Mouse (Mus musculus) G1E (cell line): ENCODE measurements at regions not wholly inside any gene's neighbourhood (a gene's known extent, or its start where the extent isn't known, plus 50 kb on each side); places are given as distances from the start of the nearest gene placed in this dataset.

ENCODE experiments used
- ATAC-seq: 2 replicates; pipeline ENCODE4 v1.8.0; 2016; ENCODE audit warnings: mild to moderate bottlenecking; ENCODE audit not compliant: insufficient number of reproducible peaks, poor library complexity, low FRiP score, severe bottlenecking; ENCODE audit errors: extremely low read depth
- DNase-seq: peaks from one replicate; pipeline ENCODE4 v3.0.0; 2012; ENCODE audit warnings: low spot score
- H3K27me3 ChIP-seq: 2 replicates; pipeline ENCODE4 v1.6.1; 2012; ENCODE audit warnings: mild to moderate bottlenecking, low read length, inconsistent platforms; ENCODE audit not compliant: insufficient read depth
- H3K36me3 ChIP-seq: replicated peaks from 2 replicates; pipeline ENCODE3; 2012; ENCODE audit warnings: mild to moderate bottlenecking, inconsistent platforms
- H3K4me1 ChIP-seq: 2 replicates; pipeline ENCODE4 v1.6.1; 2012; ENCODE audit warnings: low read depth, low read length, inconsistent platforms, mixed read lengths; ENCODE audit not compliant: insufficient read depth
- H3K4me3 ChIP-seq: 2 replicates; pipeline ENCODE4 v1.5.1; 2012; ENCODE audit warnings: low read depth, mild to moderate bottlenecking, inconsistent platforms, low read length, moderate library complexity, mixed read lengths
- H3K9me3 ChIP-seq: replicated peaks from 2 replicates; pipeline ENCODE4 v1.6.1; 2012; ENCODE audit warnings: inconsistent platforms
- CTCF ChIP-seq: IDR thresholded peaks from 2 replicates; pipeline ENCODE4 v1.5.1; 2012; ENCODE audit warnings: low read depth, low read length, inconsistent platforms, mixed read lengths
- GATA1 ChIP-seq: IDR thresholded peaks from 2 replicates; pipeline ENCODE4 v1.6.1; 2012; ENCODE audit warnings: borderline replicate concordance, low read length, inconsistent platforms, mixed read lengths
- GATA2 ChIP-seq: IDR thresholded peaks from 2 replicates; pipeline ENCODE4 v1.6.1; 2012; ENCODE audit warnings: low read depth, low read length, inconsistent platforms, borderline replicate concordance
- POLR2AphosphoS5 ChIP-seq: IDR thresholded peaks from 2 replicates; pipeline ENCODE4 v1.6.1; 2012; ENCODE audit warnings: low read depth, low read length, inconsistent platforms; ENCODE audit not compliant: insufficient replicate concordance
- TAL1 ChIP-seq: conservative IDR thresholded peaks from 2 replicates; pipeline ENCODE4 v1.6.1; 2012; ENCODE audit warnings: low read depth, low read length, inconsistent platforms, mixed read lengths

GRCm38 (mm10) chr14:79929451-79929850 is 54.4 kb upstream of the Olfm4 start:
- H3K4me1 ChIP-seq = no peaks in the 10 kb centered on the region
- H3K9me3 ChIP-seq = peaks cover 21% of the 10 kb centered on the region
- TF ChIP-seq GATA2 = no peak
- TF ChIP-seq POLR2AphosphoS5 = no peak
- TF ChIP-seq TAL1 = no peak
- no peak for TF ChIP-seq GATA1
- no peak for TF ChIP-seq CTCF
- ATAC-seq (no peak), DNase-seq (no peak)
- H3K4me3 ChIP-seq = no peak overlapping the region
- no peaks in the 10 kb centered on the region for H3K27me3 ChIP-seq
- no peaks in the 10 kb centered on the region for H3K36me3 ChIP-seq

DNA sequence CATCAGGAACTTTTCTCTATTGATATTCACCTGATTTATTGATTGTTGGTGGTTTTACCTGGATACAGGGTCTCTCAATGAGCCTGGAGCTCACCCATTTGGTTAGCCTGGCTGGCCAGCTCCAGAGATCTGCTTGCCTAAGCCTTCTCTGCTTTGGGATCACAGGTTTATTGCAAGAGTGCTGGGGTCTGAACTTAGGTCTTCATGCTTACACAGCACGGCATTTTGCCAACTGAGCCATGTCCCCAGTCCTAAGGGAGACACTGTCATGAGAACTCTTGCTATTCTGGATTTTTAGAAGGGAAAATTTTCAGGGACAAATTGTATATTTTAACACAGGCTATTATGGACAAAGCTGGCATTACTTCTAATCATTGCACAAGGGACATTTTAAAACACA is 56.7 kb upstream of the Olfm4 start:
- H3K4me3 ChIP-seq = no peak overlapping the region
- TF ChIP-seq GATA1 (no peak), POLR2AphosphoS5 (no peak), TAL1 (no peak)
- H3K36me3 ChIP-seq = no peaks in the 10 kb centered on the region
- peaks cover 21% of the 10 kb centered on the region for H3K9me3 ChIP-seq
- no peak for DNase-seq
- no peak for ATAC-seq
- no peaks in the 10 kb centered on the region for H3K27me3 ChIP-seq
- H3K4me1 ChIP-seq = no peaks in the 10 kb centered on the region

DNA sequence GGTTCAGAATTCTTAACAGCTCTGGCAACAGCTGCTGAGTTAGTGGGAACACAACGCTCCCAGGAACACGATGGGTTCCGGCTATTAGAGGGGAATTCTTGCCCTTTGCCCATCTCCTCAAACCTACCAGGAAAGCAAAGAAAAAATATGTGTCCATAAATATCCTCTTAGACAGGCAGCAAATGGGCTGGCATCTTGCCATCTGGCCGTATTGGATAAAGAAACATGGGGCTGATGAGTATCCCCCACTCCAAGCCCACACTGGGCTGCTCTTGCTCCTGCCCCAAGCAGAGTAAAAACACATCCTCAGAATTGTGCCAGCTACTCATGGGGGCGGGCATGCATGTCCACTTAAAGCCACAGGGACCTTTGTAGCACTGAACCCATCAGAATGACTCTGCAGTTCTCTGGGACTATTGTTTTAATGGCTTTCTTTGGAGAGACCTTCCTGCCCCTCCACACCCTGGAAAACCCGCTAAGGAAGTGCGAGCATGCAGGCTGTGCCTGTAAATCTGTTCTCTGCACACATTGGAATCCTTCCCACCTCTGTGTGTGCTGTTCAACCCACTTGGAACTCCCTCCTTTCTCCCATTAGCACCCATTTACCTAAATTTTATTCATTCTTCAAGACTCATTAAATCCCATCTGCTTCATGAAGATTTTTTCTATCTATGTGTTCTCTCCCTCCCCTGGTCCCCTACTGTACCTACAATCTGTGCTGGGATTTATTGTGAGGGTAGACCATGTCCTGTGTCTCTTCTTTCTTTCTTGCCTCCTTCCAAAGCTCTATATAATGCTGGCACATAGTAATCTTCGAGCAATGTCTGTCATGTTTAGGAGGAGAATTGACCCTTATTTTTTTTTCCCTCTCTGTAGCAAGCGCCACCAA is 66.7 kb upstream of the Olfm4 start:
- Histone ChIP-seq H3K36me3 (no peaks in the 10 kb centered on the region), H3K27me3 (no peaks in the 10 kb centered on the region), H3K9me3 (peaks cover 29% of the 10 kb centered on the region), H3K4me1 (no peaks in the 10 kb centered on the region), H3K4me3 (no peak overlapping the region)
- DNase-seq (no peak), ATAC-seq (no peak)
- no peak for TF ChIP-seq CTCF
- no peak for TF ChIP-seq POLR2AphosphoS5
- no peak for TF ChIP-seq GATA2
- TF ChIP-seq TAL1 = no peak
- no peak for TF ChIP-seq GATA1

DNA sequence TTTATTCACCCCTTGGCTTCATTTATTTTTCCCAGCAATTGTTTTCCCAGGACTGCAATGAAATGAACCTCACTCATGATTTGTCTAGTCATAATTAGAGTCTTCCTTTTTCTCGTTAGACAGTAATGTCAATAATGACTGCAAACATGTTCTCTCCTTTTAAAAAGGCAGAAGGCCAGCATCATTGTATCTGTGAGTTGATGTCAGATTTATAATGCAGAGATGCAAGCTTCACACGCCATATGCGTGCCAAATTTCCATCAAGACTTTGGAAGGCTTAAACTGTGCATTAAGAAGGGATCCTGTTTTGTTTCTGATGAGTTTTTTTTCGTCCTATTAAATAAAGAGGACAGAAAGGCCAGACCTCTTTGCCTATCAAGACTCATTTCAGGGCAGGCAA is 68.9 kb upstream of the Olfm4 start:
- Histone ChIP-seq H3K36me3 (no peaks in the 10 kb centered on the region), H3K27me3 (no peaks in the 10 kb centered on the region), H3K4me1 (no peaks in the 10 kb centered on the region), H3K4me3 (no peak overlapping the region), H3K9me3 (peaks cover 36% of the 10 kb centered on the region)
- TF ChIP-seq POLR2AphosphoS5 (no peak), GATA1 (no peak), TAL1 (no peak), CTCF (no peak), GATA2 (no peak)
- ATAC-seq (no peak), DNase-seq (no peak)

- Histone ChIP-seq H3K36me3 (no peaks in the 10 kb centered on the region), H3K4me1 (no peaks in the 10 kb centered on the region), H3K9me3 (peaks cover 35% of the 10 kb centered on the region), H3K4me3 (no peak overlapping the region), H3K27me3 (no peaks in the 10 kb centered on the region)
- TF ChIP-seq POLR2AphosphoS5 (no peak), TAL1 (no peak), CTCF (no peak), GATA1 (no peak), GATA2 (no peak)
- ATAC-seq (no peak), DNase-seq (no peak)
These were observed 70.6 kb upstream of the Olfm4 start for GRCm38 (mm10) chr14:79913315-79913714.

- peak; percentile 17; the same call in 1 of the 2 replicates for TF ChIP-seq CTCF
- TF ChIP-seq POLR2AphosphoS5 = no peak
- TF ChIP-seq GATA1 = no peak
- TF ChIP-seq TAL1 = no peak
- H3K27me3 ChIP-seq = no peaks in the 10 kb centered on the region
- peaks cover 37% of the 10 kb centered on the region for H3K9me3 ChIP-seq
- H3K36me3 ChIP-seq = no peaks in the 10 kb centered on the region
- no peak overlapping the region for H3K4me3 ChIP-seq
- DNase-seq = no peak
- no peak for ATAC-seq
- H3K4me1 ChIP-seq = no peaks in the 10 kb centered on the region
These were observed 71.3 kb upstream of the Olfm4 start for GRCm38 (mm10) chr14:79912610-79913009.

- H3K9me3 ChIP-seq = peaks cover 21% of the 10 kb centered on the region
- ATAC-seq (no peak), DNase-seq (no peak)
- H3K36me3 ChIP-seq = no peaks in the 10 kb centered on the region
- no peaks in the 10 kb centered on the region for H3K27me3 ChIP-seq
- no peak overlapping the region for H3K4me3 ChIP-seq
- TF ChIP-seq TAL1 = no peak
- TF ChIP-seq GATA1 = no peak
- TF ChIP-seq GATA2 = no peak
- TF ChIP-seq CTCF = no peak
- TF ChIP-seq POLR2AphosphoS5 = no peak
- H3K4me1 ChIP-seq = no peaks in the 10 kb centered on the region
These were observed 76.1 kb upstream of the Olfm4 start for GRCm38 (mm10) chr14:79907761-79908160.
